Mouse (Mus musculus) retina, postnatal 1 day (tissue): ENCODE data around the gene Lim2.
"Not testable (repeated sequence)": the region's sequence is repeated elsewhere in the genome, so short reads cannot be mapped to it uniquely, and the experiment has no call there.

Experiments used
- DNase-seq: peaks from one replicate; pipeline ENCODE4 v3.0.0-alpha.2; 2012

Gene Lim2

DNA sequence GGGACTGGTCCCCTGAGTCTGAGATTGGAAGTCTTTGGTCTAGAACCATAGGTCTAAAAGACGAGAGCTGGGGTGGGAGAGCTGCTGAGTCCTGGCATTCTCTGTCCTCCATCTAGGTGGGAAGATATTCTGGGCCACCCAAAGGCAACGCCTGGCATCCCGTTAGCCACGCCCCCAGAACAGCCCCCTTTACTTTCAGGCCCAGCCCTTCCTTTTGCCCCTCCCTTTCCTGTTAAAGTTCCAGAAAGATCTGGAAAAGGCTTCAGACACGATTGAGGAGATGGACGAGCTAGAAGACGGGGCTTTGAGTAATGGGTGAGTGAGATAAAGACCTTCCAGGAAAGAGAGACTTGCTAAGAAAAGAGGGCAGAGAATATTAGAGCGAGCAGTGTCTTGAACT, at the start of gene Lim2:
TSS of gene Lim2 (plus strand) at position 265 of the 400 bp plus-strand sequence.
- DNase-seq: no peak

- peak; percentile 60 for DNase-seq
Observed at GRCm38 (mm10) chr7:43378226-43378625, 49.2 kb upstream of the Lim2 start.

DNA sequence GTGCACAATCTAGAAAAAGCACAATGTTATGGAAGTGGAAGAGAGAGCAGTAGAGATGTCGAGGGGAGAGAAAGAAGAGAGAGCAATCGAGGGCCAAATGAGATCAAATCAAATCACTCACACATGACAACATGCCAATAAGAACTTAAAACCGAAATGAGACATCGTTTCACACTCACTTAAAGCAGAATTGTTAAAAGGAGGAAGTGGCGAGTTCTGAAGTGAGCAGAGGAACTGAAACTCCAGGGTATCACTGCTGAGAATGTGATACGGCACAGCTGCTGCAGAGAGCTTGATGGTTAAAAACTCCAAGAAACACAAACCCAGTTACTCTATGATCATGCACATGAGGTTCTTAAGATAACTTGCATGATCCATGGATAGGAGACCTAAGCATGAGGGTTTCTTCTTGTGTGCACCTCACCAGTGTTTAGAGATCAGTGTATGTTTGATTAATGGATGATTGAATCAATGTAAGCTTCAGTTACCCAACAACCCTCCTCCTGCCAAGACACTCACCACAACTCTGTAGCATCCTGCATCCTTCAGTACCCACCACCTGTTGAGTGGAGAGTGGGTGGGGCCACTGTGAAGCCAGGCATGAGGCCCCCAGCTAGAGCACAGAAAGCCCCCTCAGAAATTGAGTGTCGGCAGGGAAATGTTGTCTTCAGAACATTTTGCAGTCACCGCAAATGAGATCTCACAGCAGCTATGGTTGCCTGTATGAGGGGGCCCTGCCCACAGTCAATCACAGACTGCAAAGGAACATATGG, 34.9 kb upstream of the Lim2 start:
- no peak for DNase-seq

- DNase-seq: no peak
Observed at GRCm38 (mm10) chr7:43399501-43399900, 28.0 kb upstream of the Lim2 start.

GRCm38 (mm10) chr7:43402718-43403117, 24.8 kb upstream of the Lim2 start:
- no peak for DNase-seq

- no peak for DNase-seq
Observed at GRCm38 (mm10) chr7:43407573-43407972, 19.9 kb upstream of the Lim2 start.

GRCm38 (mm10) chr7:43408131-43408553, 19.3 kb upstream of the Lim2 start, which contains the start of gene Siglecg:
Siglecg (plus strand) TSS chr7:43408204.
- no peak for DNase-seq

- no peak for DNase-seq
Observed at GRCm38 (mm10) chr7:43409084-43409483, 18.4 kb upstream of the Lim2 start.

- DNase-seq: not testable (repeated sequence)
Observed at GRCm38 (mm10) chr7:43411724-43412123, 15.7 kb upstream of the Lim2 start.

- no peak for DNase-seq
Observed at GRCm38 (mm10) chr7:43417298-43417697, 10.2 kb upstream of the Lim2 start.

GRCm38 (mm10) chr7:43422995-43423617, 4.4 kb upstream of the Lim2 start:
- DNase-seq: peak; percentile 81

- DNase-seq: no peak
Observed at GRCm38 (mm10) chr7:43423991-43424625, 3.4 kb upstream of the Lim2 start.

GRCm38 (mm10) chr7:43429500-43429899, 2.0 kb downstream of the Lim2 start:
- DNase-seq: no peak

- DNase-seq: no peak
Observed at GRCm38 (mm10) chr7:43432891-43433290, 5.4 kb downstream of the Lim2 start.

GRCm38 (mm10) chr7:43434676-43435075, 7.2 kb downstream of the Lim2 start:
- DNase-seq: no peak

GRCm38 (mm10) chr7:43436341-43437255, 9.1 kb downstream of the Lim2 start, which contains the start of gene Nkg7:
Nkg7 (plus strand) TSS chr7:43437073.
- DNase-seq: no peak

GRCm38 (mm10) chr7:43438611-43439010, 11.1 kb downstream of the Lim2 start:
- no peak for DNase-seq

DNA sequence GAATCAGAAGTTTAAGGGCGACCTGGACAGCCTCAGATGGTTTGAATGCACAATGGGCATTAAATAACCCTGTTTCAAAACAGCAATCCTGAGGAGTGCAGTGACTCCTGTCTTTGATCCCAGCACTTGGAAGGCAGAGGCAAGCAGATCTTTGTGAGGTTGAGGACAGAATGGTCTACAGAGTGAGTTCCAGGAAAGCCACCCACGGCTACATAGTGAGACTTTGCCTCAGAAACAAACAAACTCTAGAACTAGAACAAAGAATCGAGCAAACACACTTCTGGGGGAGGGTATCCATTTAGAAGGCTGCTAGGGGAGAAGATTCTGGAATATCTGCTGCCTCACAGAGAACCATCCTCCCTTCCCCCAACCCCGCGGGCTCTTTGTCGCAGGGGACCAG, 13.0 kb downstream of the Lim2 start, which contains the start of gene Cldnd2:
TSS of gene Cldnd2 (plus strand) at position 301 of the 400 bp plus-strand sequence.
- no peak for DNase-seq

- DNase-seq: no peak
Observed at GRCm38 (mm10) chr7:43441071-43441470, 13.6 kb downstream of the Lim2 start.

GRCm38 (mm10) chr7:43442684-43443083, 15.2 kb downstream of the Lim2 start:
- DNase-seq: no peak

DNA sequence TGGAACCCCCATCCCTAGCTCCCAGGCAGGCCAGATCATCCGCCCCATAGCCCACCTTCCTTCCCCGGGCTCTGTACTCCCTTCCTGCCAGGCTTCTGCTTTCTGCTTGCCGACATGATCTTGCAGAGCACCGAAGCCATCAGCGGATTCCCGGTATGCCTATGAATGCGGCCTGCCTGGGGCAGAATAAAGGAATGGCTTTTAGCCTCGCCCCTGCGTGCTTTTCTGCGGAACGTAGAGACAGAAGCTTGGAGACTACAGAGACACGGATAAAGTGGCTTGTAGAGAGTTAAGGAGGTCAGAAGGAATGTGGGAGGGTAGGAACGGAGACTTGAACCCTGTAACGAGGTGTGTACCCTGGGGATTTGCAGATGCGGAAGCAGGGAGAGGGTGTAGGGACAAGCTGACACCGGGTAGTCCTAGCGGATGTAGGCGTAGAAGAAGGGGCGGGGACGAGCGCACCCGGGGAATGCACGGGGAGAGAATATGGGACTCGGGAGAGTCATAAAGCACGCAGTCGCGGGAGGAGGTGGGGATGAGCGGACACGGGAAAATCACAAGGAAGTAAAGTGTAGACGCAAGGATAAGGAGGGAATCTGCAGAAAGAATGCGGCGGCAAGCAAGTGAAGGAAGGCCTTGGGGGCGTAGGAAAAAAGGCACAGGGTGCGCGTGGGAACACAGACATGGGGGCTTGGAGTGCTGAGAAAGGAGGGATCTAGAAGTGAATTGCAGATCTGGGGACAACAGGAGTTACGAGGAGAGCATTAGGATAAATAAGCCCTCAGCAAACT, 15.9 kb downstream of the Lim2 start:
- DNase-seq: peak; percentile 71

DNA sequence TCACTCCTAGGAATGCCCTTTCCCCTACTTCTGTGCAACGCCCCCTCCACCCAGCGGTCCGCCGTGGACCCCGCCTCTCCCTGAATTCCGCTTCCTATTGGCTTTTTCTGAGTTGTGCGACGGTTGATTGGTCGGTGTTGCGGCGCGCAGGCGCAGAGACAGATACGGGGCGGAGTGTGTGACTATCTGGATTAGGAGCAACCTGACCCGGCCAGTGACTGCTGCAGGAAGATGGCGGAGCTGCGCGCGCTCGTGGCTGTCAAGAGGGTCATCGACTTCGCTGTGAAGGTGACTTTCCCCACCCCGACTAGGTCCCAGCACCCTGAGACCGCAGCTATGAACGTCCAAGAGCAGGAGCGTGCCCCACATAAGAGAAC, 16.4 kb downstream of the Lim2 start, which contains the start of the genes Etfb and Gm45233:
TSS of gene Etfb (plus strand) at position 167 of the 377 bp plus-strand sequence.
TSS of gene Gm45233 (plus strand) at position 212 of the 377 bp plus-strand sequence.
- DNase-seq: peak; percentile 97
